Comparison of ENCODE assay signal across 13 mouse cellular contexts in the genomic region with DNA sequence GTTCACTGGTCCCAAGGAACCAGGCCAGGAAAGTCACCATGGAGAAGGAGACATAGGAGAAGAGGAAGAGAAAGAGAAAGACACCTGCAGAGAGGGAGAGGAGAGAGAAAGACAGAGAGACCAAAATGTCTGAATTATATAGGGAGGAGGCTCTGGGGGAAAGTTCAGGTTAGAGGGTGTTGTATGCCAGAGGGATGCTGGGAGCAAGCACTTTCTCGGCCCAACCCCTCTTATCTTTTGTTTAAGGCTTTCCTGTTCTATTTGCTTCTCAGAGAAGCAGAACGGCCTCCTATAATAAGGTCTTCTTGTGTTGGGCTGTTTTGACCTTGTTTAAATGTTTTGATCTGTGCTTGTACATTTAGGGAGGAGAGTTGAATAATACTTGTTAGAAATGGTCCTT.
"Had no signal": no experiment of that assay in that cellular context is flagged by ENCODE, and none has a peak within 500 bp of the region (broad histone marks: within the 10 kb centered on the region; RNA-seq: fewer than 3 reads in every experiment).

No protein-coding gene starts in this region.

- H3K27me3 ChIP-seq: limb, embryonic 13.5 days; midbrain, embryonic 13.5 days; stomach, embryonic 15.5 days had no signal

- H3K27ac ChIP-seq: kidney, postnatal 0 days; limb, embryonic 13.5 days; midbrain, embryonic 13.5 days; stomach, embryonic 15.5 days had no signal

- ATAC-seq: intestine, postnatal 0 days; midbrain, embryonic 13.5 days had no signal

- DNase-seq: kidney, adult 9 months; kidney, postnatal 36 days; layer of hippocampus, adult 9-11 months; left cerebral cortex, postnatal 4 days; lung, adult 18-20 months; right cerebral cortex, postnatal 4 days; spleen, adult 18-20 months; thymus, postnatal 4 days had no signal

- H3K9ac ChIP-seq: limb, embryonic 13.5 days; midbrain, embryonic 13.5 days; stomach, embryonic 15.5 days had no signal

- H3K9me3 ChIP-seq: limb, embryonic 13.5 days; midbrain, embryonic 13.5 days; stomach, embryonic 15.5 days had no signal

- H3K4me2 ChIP-seq: limb, embryonic 13.5 days; midbrain, embryonic 13.5 days; stomach, embryonic 15.5 days had no signal

- H3K36me3 ChIP-seq: limb, embryonic 13.5 days; midbrain, embryonic 13.5 days; stomach, embryonic 15.5 days had no signal

- H3K4me3 ChIP-seq: limb, embryonic 13.5 days; midbrain, embryonic 13.5 days; stomach, embryonic 15.5 days had no signal
